Mouse (Mus musculus) left cerebral cortex, postnatal 14 days (tissue): ENCODE data around the gene Elmo1. TPM values are rescaled to one million over a fixed set of nuclear protein-coding genes. Genes with fewer than 3 reads are reported as not detected.
A peak's percentile ranks its signal among the peaks of the same experiment; 100 is the strongest.

Experiments used
- DNase-seq, 2 experiments: peaks; one replicate each; pipeline ENCODE4 v3.0.0; 2021 to 2022; ENCODE audit warnings: low spot score in 2 of 2, mixed read lengths in 1 of 2
- intact Hi-C: fragments of 180-260 bp; cut with DNase I; formaldehyde crosslinking; loops from one replicate; pipeline ENCODE4 v1.15.1; 2025
- total RNA-seq, 2 experiments: library from RNA; stranded (reverse); gene quantifications; 2 replicates each; pipeline ENCODE4 v1.2.3; 2021

Elmo1 gene
- total RNA-seq, 2 experiments from 2014 or later = 48.1 to 52.2 TPM

DNA sequence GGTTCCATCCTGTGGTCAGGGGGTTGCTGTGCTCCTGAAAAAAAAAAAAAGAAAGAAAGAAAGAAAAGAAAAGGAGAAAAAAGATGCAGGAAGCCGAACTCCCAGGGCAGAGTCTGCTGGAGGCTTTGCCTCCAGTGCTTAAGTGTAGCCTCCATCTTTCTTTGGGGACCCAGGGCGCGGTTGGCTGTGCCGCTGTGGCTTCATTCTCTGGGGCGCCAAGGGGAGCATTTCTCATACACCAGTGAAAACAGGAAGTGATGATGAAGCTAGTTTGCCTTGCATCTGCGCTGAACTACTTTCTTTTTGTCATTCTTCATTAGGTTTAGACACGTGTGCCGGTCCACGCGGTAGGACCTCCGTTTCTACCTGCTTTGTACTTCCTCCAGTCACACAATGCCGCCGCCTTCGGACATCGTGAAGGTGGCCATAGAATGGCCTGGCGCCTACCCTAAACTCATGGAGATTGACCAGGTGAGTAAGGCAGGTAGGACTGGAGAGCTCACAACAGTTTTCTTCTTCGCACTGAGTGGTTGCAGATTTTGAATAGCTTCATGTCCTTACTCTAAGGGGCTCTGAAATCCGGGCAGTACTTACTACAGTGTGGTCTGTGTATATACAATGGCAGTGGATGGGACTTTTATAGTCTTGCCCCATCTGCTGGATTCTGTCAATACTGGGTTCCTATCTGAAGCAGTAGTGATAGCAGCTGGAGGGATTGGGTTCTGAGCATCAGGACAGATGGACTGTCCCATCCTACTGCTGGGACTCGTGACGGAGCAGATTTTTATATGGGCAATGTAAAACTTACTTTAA lies 94.8 kb downstream of the Elmo1 start:
- DNase-seq = no peak
- intact Hi-C loops = loop anchor here (10.0 kb wide), 1 partner anchor 90 kb away; the partner anchor contains the start of gene Elmo1

DNA sequence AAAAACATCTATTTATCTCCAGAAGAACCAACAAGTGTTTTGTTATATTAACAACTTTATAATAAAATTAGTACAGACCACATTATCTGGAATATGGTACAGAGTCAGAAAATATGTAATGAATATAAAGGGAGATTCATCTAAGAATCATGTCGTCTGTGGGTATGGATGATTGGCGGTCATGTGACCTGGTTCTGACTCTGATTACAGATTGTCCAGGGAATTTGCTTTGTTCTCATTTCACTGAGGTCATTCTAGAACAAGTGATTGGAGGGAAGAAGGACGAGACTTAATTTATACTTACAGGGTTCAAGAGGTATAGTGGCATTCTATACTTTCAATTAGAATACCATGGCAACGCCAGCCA lies 95.4 kb downstream of the Elmo1 start:
- no peak for DNase-seq
- intact Hi-C loops = loop anchor here (10.0 kb wide), 1 partner anchor 91 kb away; the partner anchor contains the start of gene Elmo1

DNA sequence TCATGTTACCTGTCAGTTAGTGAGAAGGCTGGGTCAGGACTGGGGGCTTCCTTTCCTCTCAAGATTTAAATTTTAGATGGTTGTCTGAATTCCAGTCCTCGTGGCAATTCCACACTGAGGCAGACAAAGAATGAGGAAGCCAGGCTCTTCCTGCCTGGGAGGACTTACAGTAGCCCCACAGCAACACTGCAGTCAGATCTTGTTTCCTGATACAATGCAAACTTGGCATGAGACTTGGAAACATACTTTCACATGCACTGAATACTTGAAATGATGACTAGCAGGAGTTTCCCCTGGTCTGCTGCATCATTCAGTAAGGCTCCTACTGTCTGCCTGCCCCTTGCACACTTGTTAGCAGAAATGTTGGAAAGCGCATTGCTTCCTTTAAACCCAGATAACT lies 97.3 kb downstream of the Elmo1 start:
- no peak for DNase-seq
- intact Hi-C loops = loop anchor here (10.0 kb wide), 1 partner anchor 93 kb away; the partner anchor contains the start of gene Elmo1

DNA sequence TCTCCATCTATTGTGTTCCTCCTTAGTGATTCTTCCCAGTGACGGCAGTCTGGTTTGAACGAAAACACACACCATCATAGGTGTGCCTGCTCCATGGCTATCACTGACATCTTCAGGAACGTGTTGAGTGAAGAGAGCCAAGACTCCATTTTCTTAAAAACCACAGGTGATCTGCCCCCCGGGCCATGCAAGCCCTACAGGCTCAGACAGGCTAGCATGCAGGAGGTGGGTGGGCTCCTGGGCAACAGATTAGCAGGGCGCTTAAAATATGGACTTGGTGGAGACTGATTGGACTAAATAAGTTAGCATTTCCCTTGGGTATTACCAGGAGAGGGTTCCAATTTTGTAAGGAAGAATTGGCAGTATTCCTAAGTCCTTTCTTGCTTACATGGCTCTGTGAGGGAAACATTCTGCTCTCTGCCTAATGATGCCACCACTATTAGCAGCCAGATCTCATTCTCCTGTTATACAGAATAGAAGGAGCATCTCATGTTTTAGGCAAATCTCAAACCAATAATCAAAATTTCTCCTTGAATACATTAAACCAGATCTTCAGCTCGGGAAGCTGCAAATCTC lies 101.7 kb downstream of the Elmo1 start:
- no peak for DNase-seq
- intact Hi-C loops = no loop called here

DNA sequence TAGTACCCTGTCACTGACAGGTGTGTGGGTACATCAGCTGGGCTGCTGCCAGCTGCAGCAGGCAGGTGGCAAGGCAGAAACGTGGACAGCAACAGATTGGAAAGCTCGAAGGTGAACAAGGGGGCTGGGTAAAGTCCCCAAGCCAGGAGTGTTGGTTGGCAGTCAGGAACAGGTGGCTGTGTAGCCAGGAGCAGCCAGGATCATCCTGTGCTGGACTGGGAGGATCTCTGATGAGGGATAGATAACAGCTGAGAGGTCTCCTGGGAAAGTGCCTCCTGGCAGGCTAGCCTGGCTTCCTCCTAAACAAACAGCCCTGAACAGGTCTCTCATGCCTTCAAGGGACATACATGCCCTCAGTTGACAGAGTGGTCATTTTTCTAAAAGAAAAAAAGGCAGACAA lies 110.2 kb downstream of the Elmo1 start:
- intact Hi-C loops = no loop called here
- DNase-seq = no peak

DNA sequence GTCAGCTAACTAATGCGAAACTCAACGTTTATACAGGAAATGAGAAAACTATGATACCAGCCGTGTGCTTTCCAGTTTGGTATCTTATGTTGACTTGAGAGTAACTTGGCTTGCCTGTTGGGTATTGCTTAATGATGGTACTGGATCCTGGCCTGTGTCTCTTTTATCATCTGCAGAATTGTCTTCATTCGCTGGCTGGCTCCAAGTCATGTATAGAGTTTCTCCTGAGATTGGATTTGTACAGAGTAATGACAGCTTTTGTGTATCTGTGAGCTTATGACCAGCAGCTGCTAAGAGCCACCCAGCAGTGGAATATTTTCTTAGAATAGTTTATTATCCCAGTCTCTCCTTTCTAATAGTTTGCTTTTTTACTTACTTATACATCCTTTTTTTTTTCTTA lies 112.2 kb downstream of the Elmo1 start:
- intact Hi-C loops = no loop called here
- no peak for DNase-seq

DNA sequence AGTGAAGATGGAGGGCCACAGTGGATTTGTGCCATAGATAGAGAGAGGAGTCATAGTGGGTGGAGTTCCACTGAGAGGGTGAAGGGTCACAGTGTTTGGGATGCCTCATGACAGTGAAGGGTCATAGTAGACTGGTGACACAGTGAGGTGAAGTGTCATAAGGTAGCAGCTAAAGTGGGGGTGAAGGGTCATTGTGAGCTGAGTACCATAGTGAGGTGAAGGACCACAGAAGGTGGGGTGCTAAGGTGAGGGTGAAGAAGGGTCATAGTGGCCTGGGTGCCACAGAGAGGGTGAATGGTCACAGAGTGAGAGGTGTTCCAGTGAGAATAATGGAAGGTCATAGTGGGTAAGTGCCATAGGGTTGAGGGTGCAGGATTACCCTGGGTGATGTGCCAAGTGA lies 113.8 kb downstream of the Elmo1 start:
- intact Hi-C loops = no loop called here
- no peak for DNase-seq

DNA sequence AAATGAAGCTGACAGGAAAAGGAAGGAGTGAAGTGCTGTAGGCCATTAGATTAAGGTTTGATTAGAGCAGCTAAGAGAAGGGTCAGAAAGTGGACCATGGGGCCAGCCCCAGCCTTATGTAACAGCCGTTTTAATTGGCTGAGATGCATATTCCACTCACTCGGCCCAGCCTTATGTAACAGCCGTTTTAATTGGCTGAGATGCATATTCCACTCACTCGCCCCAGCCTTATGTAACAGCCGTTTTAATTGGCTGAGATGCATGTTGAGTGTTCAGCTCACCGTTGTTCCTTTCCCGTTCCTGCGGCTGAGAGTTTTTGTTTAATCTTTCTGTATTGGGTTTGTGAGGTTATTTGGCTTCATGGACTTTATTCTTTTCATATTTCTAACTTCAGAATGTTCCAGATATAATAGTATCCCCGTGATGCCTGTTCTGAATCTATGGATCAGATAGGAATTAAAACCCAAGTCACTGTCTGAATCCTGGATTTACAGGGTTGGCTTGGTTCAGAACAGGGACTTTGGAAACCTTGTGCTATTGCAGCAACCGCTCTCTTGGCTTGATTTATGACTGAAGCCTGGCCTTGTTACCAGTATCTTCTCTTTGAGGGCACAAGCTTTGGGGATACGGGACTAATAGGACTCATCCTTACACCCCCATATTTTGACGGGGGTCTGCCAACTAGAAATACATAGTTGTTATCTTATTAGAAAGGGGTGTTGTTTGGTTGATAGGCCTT lies 114.8 kb downstream of the Elmo1 start:
- DNase-seq = peak in 1 of 2 experiments; percentile 47
- intact Hi-C loops = no loop called here

DNA sequence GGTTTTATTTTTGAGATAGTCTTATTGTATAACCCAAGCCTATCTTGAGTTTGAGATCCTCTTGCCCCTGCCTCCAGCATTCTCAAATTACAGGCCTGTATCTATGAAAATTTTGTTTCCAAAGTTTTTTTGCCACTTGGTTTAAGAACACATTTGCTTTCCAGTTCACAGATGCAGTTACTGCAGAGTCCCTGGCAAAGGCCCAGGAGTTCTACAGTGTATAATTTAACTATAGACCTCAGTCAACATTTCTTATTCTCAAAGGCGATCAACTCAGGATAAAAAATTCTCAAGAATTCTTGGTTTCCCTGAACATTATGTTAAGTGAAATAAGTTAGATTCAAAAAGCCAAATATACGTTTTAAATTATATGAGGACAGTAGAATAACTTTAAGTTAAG lies 115.3 kb downstream of the Elmo1 start:
- DNase-seq = peak in 1 of 2 experiments; percentile 34
- intact Hi-C loops = no loop called here

DNA sequence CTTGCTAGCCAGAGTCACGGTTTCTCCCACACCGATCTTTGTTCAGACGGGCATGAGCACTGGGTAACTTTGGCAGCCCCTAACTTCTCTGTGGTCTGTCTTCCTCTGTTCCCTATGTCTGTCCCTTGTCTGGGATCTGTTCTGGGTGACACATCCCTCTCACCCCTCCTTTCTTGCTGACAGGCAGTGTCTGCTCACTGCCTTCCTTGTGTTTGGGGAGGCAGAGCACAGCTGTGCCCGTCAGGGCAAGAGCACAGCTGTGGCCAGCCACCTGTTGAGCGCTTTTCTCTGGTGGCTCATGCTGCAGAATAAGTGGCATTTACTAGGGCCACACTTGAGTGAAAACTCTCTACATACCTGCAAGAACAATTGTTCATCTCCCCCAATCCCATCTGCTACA lies 116.7 kb downstream of the Elmo1 start:
- intact Hi-C loops = no loop called here
- peak in 1 of 2 experiments; percentile 33 for DNase-seq

DNA sequence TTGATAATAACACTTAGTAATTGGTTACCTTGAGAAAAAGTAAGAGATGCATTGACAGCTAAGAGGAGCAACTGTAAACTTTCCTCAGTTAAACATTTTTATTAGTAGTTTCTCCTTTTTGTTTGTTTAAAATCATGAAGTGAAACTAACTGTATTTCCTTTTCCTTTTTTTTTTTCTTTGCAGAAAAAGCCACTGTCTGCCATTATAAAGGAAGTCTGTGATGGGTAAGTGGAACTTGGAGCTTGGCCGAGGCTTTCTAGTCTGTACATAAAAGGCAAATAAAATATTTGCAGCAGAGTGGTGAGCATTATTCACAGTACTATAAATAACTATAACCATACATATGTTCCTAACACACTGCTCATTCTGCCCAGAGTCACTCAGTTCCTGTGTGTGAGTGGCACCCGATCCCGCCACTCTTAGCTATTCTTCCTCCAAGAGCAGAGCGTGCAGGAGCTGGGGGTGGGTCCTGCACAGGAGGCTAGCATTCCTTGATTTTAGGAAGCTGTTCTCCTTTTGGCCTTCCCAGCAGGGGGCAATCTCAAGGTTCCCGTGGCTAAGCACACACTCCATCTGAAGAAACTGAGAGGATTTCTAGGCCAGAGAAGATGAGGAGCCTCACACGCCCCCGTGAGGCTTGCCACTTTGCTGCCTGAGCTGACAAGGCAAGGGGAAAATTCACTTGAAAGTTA lies 117.7 kb downstream of the Elmo1 start:
- intact Hi-C loops = no loop called here
- peak in 1 of 2 experiments; percentile 10 for DNase-seq

DNA sequence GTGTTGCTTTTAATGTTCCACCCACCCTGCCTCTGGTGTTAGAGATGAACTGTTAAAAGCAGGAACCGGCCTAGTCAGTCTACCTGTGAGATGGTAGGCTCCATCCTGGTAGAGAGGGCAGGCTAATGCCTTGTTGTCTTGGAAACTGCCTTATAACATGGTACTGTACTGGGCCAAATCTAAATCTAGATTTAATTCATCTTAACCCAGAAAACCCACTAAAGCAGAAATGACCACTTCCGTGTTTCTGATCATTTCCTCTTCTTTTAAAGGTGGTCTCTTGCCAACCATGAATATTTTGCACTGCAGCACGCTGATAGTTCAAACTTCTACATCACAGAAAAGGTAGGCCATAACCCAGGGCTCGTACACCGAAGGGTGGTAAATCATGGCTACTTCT lies 118.5 kb downstream of the Elmo1 start:
- no peak for DNase-seq
- intact Hi-C loops = no loop called here

DNA sequence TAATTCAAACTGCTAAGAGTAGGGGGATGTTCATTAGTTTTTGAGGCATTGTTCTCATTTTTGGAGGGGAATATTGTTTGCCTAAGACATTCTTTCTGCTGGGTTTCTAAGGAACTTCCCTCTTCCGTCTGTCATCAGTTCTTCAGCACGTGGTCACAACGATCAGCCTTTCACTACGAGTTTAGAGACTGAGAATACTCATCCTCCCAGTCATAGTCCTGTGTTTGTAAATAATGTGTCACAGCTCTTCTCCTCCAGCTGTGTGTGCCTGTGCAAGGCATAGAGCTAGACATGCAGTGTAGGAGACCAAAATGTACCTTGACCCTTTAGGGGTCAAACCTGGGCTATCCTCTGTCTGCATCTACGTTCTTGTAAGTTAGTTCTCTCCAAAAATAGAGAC lies 121.4 kb downstream of the Elmo1 start:
- intact Hi-C loops = no loop called here
- DNase-seq = no peak

DNA sequence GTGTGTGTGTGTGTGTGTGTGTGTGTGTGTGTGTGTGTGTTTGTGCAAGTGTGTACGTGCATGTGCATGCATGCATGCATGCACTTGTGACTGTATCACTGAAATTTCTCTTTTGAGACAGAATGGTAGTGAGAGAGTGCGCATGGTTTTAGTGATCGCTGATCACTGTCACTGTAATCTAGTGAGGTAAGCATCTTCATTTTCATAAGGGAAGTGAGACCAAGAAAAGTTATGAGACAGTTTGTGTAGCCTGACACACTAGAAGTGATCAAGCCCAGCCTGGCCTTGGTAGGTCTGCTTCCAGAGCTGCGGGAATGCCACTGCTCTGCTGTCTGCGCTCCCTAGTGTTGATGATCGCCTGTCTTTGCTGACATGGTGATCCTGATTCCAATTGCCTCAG lies 122.3 kb downstream of the Elmo1 start:
- no peak for DNase-seq
- intact Hi-C loops = no loop called here

DNA sequence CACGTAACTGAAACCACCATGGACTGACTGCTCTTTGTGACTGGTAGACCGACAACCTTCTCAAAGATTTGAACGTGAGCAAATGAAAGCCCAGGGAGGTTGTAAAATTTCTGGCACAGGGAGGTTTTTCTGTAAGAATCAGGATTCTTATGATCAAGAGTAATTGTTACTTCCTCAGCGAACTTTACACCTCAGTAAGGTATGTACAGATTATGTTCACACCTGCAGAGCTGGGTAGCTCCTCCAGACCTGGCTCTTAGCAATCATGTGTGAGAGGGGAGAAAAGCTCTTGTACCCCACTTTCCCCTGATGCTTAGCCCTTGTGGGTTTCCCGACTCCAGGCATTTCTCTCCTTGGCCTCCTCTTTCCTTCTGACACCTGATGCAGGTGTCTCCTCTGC lies 123.5 kb downstream of the Elmo1 start:
- DNase-seq = no peak

DNA sequence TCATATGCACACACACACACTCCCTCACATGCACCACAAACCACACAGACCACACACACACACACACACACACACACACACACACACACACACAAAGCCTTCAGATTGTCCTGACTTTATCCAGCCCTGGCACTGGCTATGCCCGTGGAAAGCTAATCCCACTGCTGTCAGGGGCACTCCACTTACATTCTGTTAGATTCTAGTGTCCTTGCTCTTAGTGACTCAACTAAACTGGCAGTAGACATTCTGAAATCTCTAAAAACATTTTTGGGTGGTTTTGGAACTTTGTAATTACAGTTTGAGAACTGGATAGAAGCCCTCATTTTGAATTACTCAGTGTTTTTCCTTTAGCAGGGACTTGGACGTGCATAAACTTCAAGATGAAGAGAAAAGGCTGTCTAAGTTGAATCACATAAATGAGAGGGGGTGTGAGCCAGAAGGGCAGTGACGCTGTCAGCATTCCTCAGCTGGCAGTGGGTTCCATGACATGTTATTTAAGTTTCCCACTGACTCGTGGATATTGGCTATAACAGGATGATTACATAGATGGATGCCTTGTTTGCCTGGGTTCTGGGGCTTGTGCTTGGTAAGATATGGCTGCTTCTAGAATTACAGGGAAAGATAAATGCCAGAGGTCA lies 127.2 kb downstream of the Elmo1 start:
- intact Hi-C loops = no loop called here
- DNase-seq = peak in 1 of 2 experiments; percentile 26

More for the DNA sequence above, 123.5 kb downstream of the Elmo1 start:
- intact Hi-C loops = no loop called here

DNA sequence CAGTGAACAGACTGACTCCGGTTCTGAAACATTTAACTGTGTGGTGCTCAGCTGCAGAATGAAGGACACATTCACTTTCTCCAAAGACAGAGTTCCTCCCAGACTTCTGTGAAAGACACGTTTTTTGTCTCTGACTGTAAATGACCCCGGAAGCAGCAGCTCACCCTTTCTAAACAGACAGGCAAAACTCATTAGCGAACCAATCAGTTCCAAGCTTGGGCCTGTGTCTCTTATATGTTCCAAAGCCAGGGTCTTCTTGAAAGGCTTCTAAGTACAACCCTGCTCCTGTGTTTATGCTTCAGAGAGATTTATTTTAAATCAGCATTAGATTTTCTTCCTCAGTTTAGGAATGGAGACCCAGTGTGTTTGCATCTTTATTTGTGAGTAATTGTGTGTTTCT lies 127.7 kb downstream of the Elmo1 start:
- DNase-seq = no peak
- intact Hi-C loops = no loop called here

DNA sequence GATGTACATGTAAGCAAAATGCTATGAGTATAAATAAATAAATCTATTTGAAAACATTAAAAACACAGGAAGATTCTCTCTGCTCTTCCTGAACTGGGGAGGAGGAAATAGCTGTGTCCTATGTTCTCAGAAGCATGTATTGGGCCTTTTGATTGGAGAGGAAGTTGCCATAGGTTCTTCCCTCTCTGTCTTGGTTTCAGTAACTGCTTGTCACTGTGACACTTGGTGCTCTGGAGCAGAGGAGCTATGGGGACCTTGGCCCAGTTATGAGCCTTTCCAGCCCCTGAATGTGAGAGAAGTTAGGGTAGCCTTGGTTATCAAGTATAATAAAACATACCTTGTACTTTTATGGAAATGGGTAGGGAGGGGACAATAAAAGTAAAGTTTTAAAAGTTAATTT lies 130.0 kb downstream of the Elmo1 start:
- intact Hi-C loops = no loop called here
- DNase-seq = no peak

DNA sequence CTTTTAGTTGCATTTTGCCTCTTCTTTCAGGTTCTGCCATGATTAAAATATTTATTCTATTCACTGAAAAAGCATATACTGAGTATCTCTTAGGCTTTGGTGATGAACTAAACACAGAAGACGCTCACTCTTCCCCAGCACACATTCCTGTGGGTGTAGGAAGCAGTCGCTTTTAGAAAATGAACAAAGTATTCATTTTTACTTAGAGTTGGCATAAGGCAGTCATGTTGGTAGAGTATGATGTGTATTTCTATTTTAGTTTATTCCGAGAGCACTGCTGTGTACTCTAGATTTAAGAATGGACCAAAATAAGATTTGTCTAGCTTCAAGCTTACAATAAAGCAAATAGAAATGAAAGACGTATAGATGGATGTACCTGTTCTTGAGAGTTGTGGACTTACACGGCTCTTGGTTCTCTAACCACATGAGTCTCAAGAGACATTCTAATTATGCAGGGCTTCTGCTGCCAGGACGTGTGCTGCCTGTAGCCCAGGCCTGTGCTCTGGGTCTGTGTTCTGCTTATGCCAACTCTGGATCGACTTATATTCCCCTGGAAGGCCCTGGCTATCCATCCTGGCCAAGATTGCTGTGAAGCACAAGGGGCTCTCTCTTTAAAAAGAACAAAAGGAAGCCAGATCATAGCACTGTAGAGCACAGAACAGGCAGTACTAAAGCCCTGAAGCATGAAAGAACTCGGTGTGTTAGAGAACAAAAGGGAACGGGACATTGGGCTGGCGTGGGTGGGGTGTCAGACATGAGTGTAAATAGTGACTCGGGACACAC lies 137.7 kb downstream of the Elmo1 start:
- intact Hi-C loops = no loop called here
- peak in 1 of 2 experiments; percentile 27 for DNase-seq
